Mouse (Mus musculus) hindbrain, embryonic 16.5 days (tissue): ENCODE results near the gene Plppr1. TPM values are rescaled to one million over a fixed set of nuclear protein-coding genes. Genes with fewer than 3 reads are reported as not detected.

Experiments
- ATAC-seq: fragments of 200-750 bp; cut with Nextera tagmentation; 2 replicates; pipeline ENCODE4 v1.8.0; 2017; ENCODE audit warnings: moderate TSS enrichment, moderate library complexity
- H3K27ac ChIP-seq: fragments of 300-500 bp; sonication (generic); 2 replicates; pipeline ENCODE4 v1.5.1; 2014; ENCODE audit warnings: low read depth, mild to moderate bottlenecking, control low read depth, low read length, moderate library complexity
- H3K27me3 ChIP-seq: fragments of 300-500 bp; sonication (generic); replicated peaks from 2 replicates; pipeline ENCODE4 v1.6.1; 2014; ENCODE audit warnings: low read length; ENCODE audit not compliant: control insufficient read depth, insufficient read depth
- H3K36me3 ChIP-seq: fragments of 300-500 bp; sonication (generic); 2 replicates; pipeline ENCODE4 v1.6.1; 2014; ENCODE audit warnings: mild to moderate bottlenecking, low read length, moderate library complexity, mixed read lengths; ENCODE audit not compliant: control insufficient read depth, insufficient read depth
- H3K4me1 ChIP-seq: fragments of 300-500 bp; sonication (generic); 2 replicates; pipeline ENCODE4 v1.6.1; 2014; ENCODE audit warnings: low read depth, low read length; ENCODE audit not compliant: control insufficient read depth, insufficient read depth
- H3K4me2 ChIP-seq: fragments of 300-500 bp; sonication (generic); 2 replicates; pipeline ENCODE4 v1.6.1; 2014; ENCODE audit warnings: mild to moderate bottlenecking, low read length, control low read depth, moderate library complexity
- H3K4me3 ChIP-seq: fragments of 300-500 bp; sonication (generic); 2 replicates; pipeline ENCODE4 v1.5.1; 2014; ENCODE audit warnings: mild to moderate bottlenecking, low read length, control low read depth, moderate library complexity
- H3K9ac ChIP-seq: fragments of 300-500 bp; sonication (generic); 2 replicates; pipeline ENCODE4 v1.6.1; 2014; ENCODE audit warnings: low read depth, mild to moderate bottlenecking, control low read depth, low read length, moderate library complexity
- H3K9me3 ChIP-seq: fragments of 300-500 bp; sonication (generic); 2 replicates; pipeline ENCODE4 v1.6.1; 2014; ENCODE audit warnings: mild to moderate bottlenecking, low read length, moderate library complexity; ENCODE audit not compliant: control insufficient read depth
- WGBS: fragments of 180-500 bp; shearing (Covaris S2); extraction: QIAGEN DNeasy Blood & Tissue Kit; methylation state at CpG from one replicate; pipeline ENCODE4 v1.1.7; 2014; 5-methylcytosine and 5-hydroxymethylcytosine counted together
- polyA plus RNA-seq: library from polyadenylated mRNA; unstranded; fragments of >200 nt; fragmentation: Nextera tagmentation; extraction: Ambion mirVana; gene quantifications from 2 replicates; pipeline ENCODE4 v1.2.1, GENCODE M21; 2015

Gene Plppr1
- polyA plus RNA-seq, 1 experiment from 2014 or later = 67.3 TPM

DNA sequence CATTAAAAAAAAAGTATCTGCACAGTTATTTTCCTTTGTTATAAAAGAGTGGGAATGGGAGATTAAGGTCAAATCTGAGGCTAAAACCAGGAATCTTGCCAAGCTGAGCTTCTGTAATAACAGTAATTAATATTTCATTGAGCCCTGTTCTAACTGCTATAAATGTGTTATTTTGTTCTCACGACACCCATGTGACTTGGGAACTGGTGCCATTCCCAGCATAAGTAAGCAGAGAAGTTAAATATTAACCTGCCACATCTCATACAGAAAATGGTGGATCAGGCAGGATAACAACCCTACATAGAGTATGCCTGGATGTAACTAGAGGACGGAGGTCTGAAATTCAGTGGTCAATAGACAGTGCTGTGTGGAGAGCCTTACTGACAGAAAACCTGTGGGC, 90.2 kb downstream of the Plppr1 start:
- Histone ChIP-seq H3K9me3 (no peaks in the 10 kb centered on the region), H3K36me3 (no peaks in the 10 kb centered on the region), H3K4me2 (no peak overlapping the region), H3K9ac (no peak overlapping the region), H3K4me1 (peaks cover 3% of the 10 kb centered on the region), H3K27me3 (no peaks in the 10 kb centered on the region), H3K4me3 (no peak overlapping the region), H3K27ac (no peak overlapping the region)
- ATAC-seq = no peak
- WGBS = 68% methylated on average over 2 of the region's 2 CpGs

DNA sequence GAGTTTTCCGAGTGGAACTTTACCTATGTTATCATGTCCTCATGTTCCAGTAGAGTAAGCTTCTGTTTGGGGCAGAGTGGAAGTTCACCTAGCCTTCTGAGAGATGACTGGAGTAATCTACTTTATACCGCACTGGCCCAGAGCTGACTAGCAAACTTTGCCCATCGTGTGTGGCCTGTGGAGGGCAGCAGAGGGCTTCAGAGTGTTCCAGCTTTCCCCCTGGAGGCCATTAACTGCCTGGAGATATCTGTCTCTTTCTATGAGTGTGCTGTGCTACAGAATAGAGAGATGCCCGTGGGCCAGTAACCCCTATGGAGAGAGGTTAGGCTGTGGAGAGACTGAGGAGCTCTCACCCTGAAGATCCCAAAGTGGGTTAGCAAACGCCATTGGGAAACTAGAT, 94.8 kb downstream of the Plppr1 start:
- no peak overlapping the region for H3K4me2 ChIP-seq
- no peaks in the 10 kb centered on the region for H3K36me3 ChIP-seq
- ATAC-seq = peak; percentile 35; the same call in 1 of the 2 replicates
- H3K27ac ChIP-seq = no peak overlapping the region
- no peaks in the 10 kb centered on the region for H3K27me3 ChIP-seq
- H3K9ac ChIP-seq = no peak overlapping the region
- H3K9me3 ChIP-seq = no peaks in the 10 kb centered on the region
- H3K4me1 ChIP-seq = peaks cover 3% of the 10 kb centered on the region
- 48% methylated on average over 5 of the region's 5 CpGs for WGBS
- H3K4me3 ChIP-seq = no peak overlapping the region

DNA sequence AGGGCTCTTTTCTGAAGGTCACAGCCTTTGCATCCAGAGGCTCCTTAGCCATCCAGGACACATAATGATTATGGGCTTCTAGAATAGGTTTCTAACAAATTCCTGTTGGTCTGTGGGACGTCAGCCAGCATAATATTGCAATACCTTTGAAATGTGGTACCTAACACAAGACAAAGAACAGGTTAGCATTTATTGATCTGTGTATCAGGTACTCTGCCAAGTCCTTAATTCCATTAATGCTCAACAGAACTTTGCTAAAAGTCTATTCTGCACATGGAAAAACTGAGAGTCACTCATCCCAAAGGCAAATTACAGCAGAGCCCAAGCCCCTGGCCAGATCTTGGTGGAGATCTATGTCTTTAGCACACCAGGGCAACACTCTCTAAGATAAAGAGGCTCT, 97.7 kb downstream of the Plppr1 start:
- no peaks in the 10 kb centered on the region for H3K27me3 ChIP-seq
- H3K9me3 ChIP-seq = no peaks in the 10 kb centered on the region
- 75% methylated on average over 1 of the region's 1 CpGs for WGBS
- no peak overlapping the region for H3K27ac ChIP-seq
- H3K9ac ChIP-seq = no peak overlapping the region
- H3K4me1 ChIP-seq = no peaks in the 10 kb centered on the region
- H3K4me2 ChIP-seq = no peak overlapping the region
- H3K36me3 ChIP-seq = no peaks in the 10 kb centered on the region
- ATAC-seq = no peak
- no peak overlapping the region for H3K4me3 ChIP-seq

DNA sequence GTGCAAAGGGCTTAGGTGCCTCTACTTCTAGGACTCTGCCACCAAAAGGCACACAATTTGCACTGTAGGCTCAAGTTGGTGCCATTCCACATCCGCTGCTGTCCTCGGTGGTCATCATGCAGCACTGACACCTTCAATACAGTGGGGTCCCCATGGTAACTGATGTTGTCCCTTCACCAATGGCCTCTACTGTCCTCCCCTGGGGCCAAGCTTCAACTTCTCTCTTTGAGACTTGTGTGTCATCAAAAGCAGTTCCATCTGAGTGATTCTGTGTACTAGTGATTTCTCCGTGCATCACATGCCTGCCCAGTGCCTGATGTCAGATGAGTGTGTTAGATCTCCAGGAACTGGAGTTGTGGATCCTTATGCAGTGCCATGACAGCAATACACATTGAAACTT, 104.2 kb downstream of the Plppr1 start:
- no peaks in the 10 kb centered on the region for H3K4me1 ChIP-seq
- H3K36me3 ChIP-seq = no peaks in the 10 kb centered on the region
- no peak overlapping the region for H3K4me3 ChIP-seq
- no peak overlapping the region for H3K27ac ChIP-seq
- WGBS = 77% methylated on average over 3 of the region's 3 CpGs
- H3K9me3 ChIP-seq = no peaks in the 10 kb centered on the region
- no peaks in the 10 kb centered on the region for H3K27me3 ChIP-seq
- ATAC-seq = no peak
- H3K4me2 ChIP-seq = no peak overlapping the region
- H3K9ac ChIP-seq = no peak overlapping the region

DNA sequence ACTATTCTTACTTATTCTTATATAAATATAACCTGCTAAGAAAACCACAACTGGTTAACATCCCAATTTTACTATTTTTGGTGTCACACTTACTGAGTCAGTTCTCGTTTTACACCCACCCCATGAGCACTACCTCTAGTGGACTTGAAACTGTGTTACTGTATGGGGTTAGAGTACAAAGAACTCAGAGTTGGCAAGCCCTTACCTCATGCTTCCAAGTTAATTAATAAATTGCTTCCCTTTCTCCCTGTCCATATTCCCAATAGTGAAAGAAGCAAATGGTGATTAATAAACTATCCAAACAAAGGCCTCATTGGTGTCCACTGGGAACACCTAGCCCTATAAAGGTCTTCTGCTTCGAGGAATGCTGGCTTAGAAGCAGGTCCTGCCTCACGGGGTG, 107.3 kb downstream of the Plppr1 start:
- H3K4me1 ChIP-seq = no peaks in the 10 kb centered on the region

DNA sequence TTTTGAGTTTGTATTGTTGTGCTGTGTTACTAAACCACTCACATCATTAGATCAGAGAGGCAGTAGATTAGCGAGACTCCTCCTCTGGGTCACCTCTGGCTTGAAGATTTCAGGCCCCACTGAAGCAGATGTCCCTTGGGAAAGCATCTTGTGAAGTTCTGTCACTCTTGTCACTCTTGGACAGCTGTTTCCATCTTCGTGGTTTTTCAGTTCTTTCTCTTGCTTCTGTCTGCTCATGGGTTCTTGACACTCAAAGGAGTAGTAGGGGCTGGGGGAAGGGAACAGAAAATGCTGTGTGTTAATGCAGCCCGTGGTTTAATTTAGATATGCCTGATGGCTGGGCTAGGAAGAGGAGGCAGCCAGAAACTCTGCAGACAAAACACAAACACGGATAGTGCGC, 108.0 kb downstream of the Plppr1 start:
- Histone ChIP-seq H3K27ac (no peak overlapping the region), H3K9me3 (no peaks in the 10 kb centered on the region), H3K4me3 (no peak overlapping the region), H3K36me3 (no peaks in the 10 kb centered on the region), H3K4me1 (no peaks in the 10 kb centered on the region), H3K4me2 (no peak overlapping the region), H3K9ac (no peak overlapping the region), H3K27me3 (no peaks in the 10 kb centered on the region)
- WGBS = 80% methylated on average over 5 of the region's 5 CpGs
- no peak for ATAC-seq

More for the DNA sequence above, 107.3 kb downstream of the Plppr1 start:
- no peaks in the 10 kb centered on the region for H3K27me3 ChIP-seq
- no peaks in the 10 kb centered on the region for H3K9me3 ChIP-seq
- 65% methylated on average over 3 of the region's 3 CpGs for WGBS
- ATAC-seq = no peak
- no peak overlapping the region for H3K4me2 ChIP-seq
- no peak overlapping the region for H3K9ac ChIP-seq
- H3K27ac ChIP-seq = no peak overlapping the region
- no peak overlapping the region for H3K4me3 ChIP-seq
- H3K36me3 ChIP-seq = no peaks in the 10 kb centered on the region

DNA sequence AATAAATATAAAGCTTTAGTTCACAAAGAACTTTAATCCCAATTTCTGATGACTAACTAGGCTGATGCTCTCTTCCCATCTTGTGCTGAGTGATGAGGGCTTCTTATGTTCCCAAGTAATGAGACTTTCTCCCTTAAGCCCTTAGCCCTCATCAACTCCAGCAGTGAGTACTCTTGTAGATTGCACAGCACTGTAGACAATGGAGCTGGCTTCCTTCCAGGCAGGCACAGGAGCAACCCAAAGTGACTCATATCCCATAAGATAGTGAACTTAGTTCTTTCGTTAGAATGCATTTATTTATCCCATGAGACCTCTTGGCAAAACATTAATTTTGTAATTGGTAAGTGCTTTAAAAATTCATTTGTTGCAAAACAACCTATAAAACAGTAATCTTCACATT, 110.4 kb downstream of the Plppr1 start:
- H3K27ac ChIP-seq = no peak overlapping the region
- 57% methylated on average over 1 of the region's 1 CpGs for WGBS
- no peaks in the 10 kb centered on the region for H3K4me1 ChIP-seq
- no peak overlapping the region for H3K9ac ChIP-seq
- H3K36me3 ChIP-seq = no peaks in the 10 kb centered on the region
- H3K4me2 ChIP-seq = no peak overlapping the region
- H3K27me3 ChIP-seq = no peaks in the 10 kb centered on the region
- H3K4me3 ChIP-seq = no peak overlapping the region
- no peak for ATAC-seq
- no peaks in the 10 kb centered on the region for H3K9me3 ChIP-seq

DNA sequence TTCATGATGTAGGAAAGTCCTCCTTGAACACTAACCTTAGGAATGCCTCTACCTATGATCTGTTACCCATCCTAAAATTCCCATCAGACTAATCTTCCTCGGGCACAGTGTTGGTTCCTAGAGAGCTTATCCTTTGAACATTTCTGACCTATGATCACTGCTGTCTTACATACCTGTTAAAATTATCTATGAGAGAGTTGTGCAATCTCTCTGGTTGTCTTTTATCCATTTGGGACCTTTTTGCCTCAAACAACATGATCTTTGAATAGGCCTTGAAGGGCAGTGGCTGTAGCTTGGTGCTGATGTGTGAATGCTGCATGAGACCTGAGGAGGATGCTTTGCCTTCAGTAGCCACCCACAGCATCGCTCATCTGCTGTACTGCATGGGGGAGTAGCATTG, 119.0 kb downstream of the Plppr1 start:
- Histone ChIP-seq H3K36me3 (no peaks in the 10 kb centered on the region), H3K9ac (no peak overlapping the region), H3K4me2 (no peak overlapping the region), H3K9me3 (no peaks in the 10 kb centered on the region), H3K4me1 (no peaks in the 10 kb centered on the region; the same call in 1 of the 2 replicates), H3K27ac (no peak overlapping the region), H3K4me3 (no peak overlapping the region), H3K27me3 (no peaks in the 10 kb centered on the region)
- no peak for ATAC-seq
- WGBS = 83% methylated on average over 2 of the region's 2 CpGs

DNA sequence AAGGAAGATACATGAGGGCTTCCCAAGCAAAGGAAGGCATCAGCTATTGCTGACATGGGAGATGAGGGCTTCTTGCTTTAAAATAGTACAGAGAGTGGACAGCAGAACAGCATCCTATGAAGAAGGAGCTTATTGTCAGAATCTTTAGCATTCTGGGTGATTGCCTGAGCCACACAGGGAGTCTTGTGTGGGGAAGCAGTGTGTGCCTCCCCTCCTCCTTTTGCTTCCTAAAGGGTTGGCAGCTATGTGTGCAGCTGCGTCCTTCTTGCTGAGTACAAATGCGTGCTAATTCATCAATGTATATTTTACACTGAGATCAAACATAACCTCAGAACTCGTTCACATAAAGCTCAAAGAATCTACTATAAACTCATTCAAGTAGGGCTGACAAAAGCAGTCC, 119.8 kb downstream of the Plppr1 start:
- no peaks in the 10 kb centered on the region for H3K9me3 ChIP-seq
- no peaks in the 10 kb centered on the region for H3K27me3 ChIP-seq
- H3K27ac ChIP-seq = no peak overlapping the region
- no peak overlapping the region for H3K4me3 ChIP-seq
- H3K9ac ChIP-seq = no peak overlapping the region
- peak; percentile 60; the same call in 1 of the 2 replicates for ATAC-seq
- H3K36me3 ChIP-seq = no peaks in the 10 kb centered on the region
- no peak overlapping the region for H3K4me2 ChIP-seq
- H3K4me1 ChIP-seq = no peaks in the 10 kb centered on the region; the same call in 1 of the 2 replicates
- 36% methylated on average over 3 of the region's 3 CpGs for WGBS
